Mouse (Mus musculus) gastrocnemius, postnatal 4 days (tissue): ENCODE measurements around the gene Cbx3. TPM values are rescaled to one million over a fixed set of nuclear protein-coding genes. Genes with fewer than 3 reads are reported as not detected.

ENCODE experiments used
- DNase-seq, 2 experiments: peaks; one replicate each; pipeline ENCODE4 v3.0.0; 2021 to 2022; ENCODE audit warnings: low spot score in 2 of 2, mixed read lengths in 2 of 2
- long read RNA-seq, 2 experiments: library from polyadenylated mRNA; stranded (forward); transcript quantifications; one replicate each; pipeline ENCODE4 v2.0.0; 2021
- total RNA-seq, 2 experiments: library from RNA; stranded (reverse); gene quantifications; 2 replicates each; pipeline ENCODE4 v1.2.3; 2021

Gene Cbx3
- total RNA-seq: 100 to 1,000 TPM; 119 to 130 TPM
- long read RNA-seq, experiment 1, transcript Cbx3-201 (6 exons, 1,889 nt): major isoform, 145 of 156 reads
- long read RNA-seq, experiment 1, partial matches to known transcripts: 3 of 156 reads
- long read RNA-seq, experiment 1, other reads (novel, unspliced or antisense): 7 of 156 reads
- long read RNA-seq, experiment 2, transcript Cbx3-201 (6 exons, 1,889 nt): major isoform, 123 of 134 reads
- long read RNA-seq, experiment 2, partial matches to known transcripts: 3 of 134 reads
- long read RNA-seq, experiment 2, other reads (novel, unspliced or antisense): 5 of 134 reads

DNA sequence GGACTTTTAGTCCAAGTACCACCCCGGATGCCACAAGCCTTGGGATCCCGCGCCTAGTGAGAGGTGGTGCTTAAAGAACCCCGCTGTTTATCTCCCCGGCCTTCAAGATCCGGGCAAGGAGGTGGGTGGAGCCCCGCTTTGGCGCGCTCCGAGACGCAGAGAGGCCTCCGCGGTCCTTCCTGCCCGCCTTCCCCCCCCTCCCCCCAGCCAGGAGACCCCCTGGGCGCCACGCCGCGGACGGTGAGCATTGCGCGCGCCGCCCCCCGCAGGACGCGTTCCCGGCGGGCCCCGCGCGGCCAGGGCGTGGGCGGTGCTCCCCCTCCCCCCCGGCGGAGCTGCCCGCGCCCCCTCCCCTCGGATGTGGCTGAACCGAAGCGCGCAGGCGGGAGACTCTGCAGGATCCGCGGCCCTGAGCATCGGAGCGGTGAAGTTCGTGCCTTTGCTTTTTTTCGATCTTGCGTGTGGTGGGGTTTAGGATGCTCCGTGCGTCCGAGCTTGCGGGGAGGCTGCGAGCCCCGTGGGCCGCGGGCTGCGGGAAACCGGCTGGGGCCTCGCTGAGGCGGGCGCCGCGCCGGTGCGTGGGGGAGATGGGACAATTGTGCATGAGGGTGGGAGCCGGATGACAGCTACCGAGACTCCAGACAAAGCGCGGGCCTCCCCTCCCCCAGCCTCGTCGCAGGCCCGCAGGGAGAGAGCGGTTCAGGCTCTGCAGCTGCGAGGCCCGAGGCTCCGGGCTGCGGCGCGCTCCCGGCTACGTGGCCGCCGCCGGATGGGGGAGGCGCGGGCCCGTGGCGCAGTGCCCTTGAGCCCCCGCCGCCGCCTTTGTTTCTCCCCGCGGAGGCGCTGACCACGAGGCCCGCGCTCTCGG is at the start of gene Cbx3:
Gene Cbx3, plus strand, starts transcription at position 50 of the 868 bp plus-strand sequence.
- peak; percentile 85 to 89 for DNase-seq

DNA sequence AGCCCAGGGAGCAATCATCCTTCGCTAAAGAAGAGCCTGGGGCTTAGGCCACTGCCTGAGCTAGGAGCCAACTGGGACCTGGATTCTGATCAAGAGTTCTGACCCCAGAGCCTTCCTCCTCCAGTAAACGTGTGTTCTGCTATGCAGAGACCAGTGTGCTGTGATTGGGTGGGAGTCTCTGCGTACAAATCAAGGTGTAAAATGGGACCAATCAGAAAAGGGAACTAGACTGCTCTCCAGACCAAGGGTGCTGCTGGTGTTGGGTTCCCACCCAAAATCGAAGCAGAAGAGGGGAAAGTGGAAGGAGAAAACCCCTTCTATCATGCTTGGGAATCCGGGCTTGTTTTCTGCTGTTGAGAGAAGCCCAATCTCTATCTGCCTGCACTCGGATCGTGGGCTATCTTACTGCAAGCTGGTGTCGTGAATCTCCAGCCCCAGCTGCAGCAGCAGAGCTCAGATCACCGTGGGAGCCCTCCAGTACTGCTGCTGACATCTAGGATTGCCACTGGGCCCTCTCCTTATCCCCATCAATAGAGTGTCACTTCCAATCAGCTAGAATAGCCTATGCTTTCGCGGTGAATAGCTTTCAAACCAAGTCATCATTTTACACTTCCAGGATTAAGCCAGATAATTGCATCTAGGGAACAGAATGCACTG is 46.6 kb upstream of the Cbx3 start:
- DNase-seq: no peak

DNA sequence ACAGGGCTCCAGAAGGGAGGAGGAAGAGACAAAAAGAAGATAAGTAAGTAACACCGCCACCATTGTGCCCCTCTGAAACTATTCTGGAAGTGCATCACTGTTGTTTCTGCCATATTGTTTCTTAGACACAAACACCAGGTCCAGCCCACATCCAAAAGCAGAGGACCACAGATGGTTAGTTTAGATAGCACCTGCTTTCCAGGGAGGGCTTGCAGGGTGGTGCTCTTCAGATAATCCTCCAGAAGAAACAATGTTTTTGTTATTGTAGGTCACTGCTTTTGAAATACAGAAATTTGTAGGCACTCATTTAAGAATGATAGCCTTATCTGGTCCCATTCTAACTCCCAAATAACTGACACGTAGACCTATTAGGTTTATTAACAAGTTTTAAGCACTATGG is 45.6 kb upstream of the Cbx3 start:
- no peak for DNase-seq

DNA sequence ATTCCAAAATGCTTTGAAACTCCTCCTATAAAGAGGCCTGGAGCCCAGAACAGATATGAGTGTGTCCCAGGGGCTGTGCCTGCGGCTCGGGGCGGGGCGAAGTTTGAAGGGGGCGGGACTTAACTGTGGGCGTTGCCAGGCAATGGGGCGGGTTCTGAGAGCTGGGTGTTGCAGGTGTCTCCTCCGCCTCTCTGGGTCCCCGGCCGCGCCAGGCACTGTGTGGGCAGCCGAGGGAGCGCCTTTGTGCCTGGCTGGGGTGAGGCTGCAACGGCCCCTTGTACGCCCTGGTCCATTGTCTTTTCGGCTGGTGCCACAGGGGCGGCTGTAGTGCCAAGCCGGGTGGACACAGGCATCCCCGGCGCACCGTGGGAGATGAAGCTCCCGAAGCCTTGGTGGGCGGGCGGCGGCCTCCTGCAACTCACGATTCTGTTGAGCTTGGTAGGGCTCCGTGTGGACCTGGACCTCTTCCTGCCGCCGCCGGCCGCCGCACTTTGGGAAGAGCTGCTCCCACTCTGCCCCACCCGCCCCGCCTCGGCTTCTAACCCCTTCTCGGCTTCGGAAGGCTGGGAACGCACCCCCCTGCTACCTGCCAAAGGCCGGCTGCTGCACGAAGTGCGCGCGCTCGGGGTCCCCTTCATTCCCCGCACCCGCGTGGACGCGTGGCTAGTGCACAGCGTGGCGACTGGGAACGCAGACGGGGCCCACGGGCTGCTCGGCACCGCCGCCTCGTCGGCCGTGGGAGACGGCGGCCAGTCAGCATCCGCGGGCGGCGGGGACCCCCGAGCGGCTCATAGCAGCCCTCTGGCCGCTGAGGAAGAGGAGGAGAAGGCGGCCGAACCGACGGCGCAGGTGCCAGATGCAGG is 37.4 kb upstream of the Cbx3 start, which contains the start of gene Nfe2l3:
Gene Nfe2l3, plus strand, starts transcription at position 136 of the 863 bp plus-strand sequence.
- DNase-seq: peak; percentile 21 to 28

DNA sequence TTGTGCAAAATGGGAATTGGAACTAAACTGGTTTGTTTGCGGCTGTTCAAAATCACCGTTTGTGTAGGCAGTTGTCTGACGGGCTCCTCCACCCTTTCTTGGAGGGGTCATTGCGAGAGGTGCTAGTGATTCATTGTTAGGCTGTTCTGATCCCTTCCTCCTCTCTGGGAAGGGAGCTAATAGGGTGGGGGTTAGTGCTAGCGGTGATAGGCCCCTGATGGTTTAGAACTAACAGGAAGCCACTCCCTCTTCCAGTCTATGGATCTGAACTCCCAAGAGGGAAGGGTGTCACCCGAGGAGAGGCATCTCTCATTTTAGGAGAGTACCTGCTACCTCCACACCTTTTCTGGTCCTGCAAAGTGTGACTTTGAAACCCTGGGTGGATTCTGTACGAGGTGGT is 35.9 kb upstream of the Cbx3 start:
- no peak for DNase-seq

DNA sequence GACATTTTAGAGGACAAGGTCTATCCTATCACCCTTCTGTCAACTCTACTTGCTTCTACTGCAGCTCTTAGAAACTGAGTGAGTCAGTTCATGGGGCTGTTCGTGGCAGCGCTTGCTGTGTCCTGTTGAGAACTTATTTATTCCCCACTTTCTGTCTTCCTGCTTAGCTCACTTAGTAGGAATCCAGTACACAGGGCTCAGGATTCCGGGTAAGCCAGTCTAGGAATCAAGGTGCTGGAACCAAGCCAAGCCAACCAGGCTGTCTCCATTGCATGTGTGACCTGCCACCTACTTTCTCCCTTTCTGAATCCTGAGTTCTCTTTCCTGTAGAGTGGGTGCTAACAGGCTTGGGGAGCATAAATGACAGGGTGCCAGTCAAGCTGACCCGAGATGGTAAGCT is 32.5 kb upstream of the Cbx3 start:
- no peak for DNase-seq

DNA sequence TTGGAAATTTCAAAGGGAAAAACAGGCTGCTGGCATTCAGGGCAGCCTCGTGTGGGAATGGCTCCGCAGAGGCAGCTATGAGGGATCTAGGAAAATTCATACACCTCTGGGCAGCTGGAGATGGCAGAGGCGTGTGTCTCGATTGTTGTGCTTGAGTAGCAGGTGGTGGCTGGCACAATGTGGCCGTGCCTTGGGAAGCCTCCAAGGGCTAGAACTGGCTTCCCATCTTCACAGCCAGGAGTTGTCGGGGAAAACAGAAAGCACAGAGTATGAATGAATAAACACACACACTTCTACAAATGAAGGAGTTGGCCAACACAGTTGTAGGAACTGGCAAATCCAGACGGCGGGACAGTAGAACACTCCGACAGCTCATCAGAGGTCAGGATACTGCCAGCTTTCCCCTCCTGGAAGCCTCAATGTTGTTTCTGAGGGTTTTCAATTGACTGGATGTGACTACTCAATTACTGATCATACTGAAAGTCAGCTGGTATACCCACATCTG is 31.3 kb upstream of the Cbx3 start:
- no peak for DNase-seq

DNA sequence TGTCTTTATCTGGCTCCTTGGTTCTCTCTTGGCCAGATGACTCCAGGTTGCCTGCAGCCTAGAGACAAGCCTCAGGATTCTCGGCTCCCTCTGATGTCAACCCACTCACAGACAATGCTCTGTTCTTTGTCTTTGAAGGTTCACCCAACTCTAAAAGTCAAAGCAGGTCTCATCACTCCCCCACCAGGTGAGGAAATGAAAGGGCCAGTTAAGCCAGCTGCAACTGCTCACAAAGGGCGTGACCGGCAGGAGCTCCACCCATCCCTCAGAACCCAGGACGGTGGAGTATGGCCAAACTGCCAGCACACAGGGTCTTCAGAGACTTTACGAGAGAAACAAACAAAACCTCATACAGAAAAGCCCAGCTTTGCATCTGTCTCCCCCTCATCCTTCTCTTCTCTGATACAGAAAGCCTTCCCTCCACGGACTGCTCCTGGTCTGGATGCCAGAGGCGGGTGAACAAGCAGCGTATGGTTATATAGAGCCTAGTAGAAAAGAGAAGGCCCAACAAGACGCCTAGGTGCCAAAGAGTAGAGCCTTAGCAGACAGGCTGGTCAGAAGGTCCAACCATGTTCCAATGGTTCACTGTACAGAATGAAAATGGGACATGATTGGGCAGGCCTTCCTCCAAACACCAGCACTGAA is 27.8 kb upstream of the Cbx3 start:
- no peak for DNase-seq

DNA sequence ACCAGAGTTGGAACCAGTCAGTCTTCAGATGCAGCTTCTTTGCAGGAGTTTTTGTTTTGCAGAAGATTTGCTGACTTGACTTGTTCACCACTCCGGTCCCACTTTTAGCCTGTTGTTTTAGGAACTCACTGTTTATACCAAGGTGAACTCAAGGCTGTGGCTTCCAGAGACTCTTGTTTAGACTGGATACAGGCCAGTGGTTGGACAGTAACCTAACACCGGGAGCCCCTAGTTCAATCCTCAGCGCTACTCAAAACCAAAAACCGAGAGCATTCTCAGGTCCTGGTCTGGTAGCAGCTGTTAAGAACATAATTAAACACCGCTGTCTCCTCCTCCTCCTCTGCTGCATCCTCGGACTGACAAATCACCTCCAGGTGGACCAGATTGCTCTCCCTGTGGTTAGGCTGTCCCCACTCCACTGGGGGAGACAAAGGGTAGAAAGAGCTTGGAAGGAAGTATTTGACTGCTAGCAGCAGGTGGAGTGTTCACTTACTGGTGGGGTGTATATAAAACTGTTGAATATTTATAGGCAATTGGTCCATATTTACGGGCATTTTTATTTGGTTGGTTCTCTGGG is 17.1 kb upstream of the Cbx3 start:
- no peak for DNase-seq

DNA sequence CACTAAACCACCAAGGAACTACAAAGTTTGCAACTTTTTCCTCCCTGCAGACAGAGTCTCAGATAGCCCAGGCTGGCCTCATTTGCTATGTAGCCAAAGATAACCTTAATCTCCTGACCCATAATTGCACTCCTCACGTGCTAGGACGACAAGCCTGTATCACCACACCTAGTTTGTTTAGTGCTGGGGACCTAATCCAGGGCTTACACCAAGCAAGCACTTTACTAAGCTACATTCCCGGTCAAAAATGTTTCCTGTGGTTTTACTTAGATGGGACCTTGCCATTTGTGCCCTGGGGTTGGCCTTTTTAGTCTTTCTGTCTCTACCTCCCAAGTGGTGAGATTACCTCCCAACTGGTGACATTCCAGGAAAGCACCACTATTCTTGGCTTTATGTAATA is 15.2 kb upstream of the Cbx3 start:
- DNase-seq: no peak

DNA sequence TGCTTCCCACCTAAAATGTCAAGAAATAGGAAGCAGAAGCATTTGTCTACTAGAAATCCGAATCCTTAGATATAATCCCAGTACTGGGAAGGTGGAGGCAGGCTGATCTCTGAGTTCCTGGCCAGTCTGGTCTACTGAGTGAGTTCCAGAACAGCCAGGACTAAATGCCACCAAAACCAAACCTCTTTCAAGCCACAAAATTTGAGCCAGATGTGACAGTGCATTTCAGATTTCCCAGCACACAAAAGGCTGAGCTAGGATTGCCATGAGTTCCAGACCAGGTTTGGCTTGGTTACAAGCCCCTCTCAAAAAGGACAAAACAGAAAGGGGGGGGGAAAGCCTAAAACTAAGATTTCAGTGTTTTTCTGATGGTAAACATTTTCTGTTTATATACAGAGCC is 14.0 kb upstream of the Cbx3 start:
- no peak for DNase-seq

DNA sequence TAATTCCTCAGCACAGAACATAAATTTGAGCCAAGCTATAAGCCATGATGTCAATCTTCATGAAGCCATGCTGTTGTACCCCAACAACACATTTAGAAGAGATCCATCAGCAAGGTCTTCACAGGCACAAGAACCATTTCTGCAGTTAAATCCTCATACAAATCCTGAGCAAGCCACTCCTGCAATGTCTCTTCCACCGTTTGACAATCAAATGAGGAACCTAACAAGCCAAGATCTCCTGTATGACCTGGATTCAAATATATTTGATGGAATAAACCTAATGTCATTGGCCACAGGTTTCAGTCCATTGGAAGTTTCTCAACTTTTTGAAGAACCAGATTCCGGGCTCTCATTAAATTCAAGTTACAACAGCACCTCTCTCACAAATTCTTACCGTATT is 12.9 kb upstream of the Cbx3 start:
- DNase-seq: no peak

DNA sequence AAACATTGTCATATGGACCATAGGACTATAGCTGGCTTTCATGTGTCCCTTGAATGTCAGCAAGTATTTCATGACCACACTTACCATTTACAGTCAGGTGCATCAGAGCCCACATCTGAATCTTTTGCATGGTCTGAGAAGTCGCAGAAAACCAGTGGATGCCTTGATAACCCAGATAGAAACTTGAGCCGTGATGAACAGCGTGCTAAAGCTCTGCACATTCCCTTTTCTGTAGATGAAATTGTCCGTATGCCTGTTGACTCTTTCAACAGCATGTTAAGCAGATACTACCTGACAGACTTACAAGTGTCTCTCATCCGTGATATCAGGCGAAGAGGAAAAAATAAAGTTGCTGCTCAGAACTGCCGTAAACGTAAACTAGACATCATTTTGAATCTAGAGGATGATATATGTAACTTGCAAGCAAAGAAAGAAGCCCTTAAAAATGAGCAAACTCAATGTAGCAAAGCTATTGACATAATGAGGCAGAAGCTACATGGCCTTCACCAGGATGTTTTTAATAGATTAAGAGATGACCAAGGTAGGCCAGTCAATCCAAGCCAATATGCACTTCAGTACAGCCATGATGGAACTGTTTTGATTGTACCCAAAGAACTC is 12.3 kb upstream of the Cbx3 start:
- DNase-seq: no peak

DNA sequence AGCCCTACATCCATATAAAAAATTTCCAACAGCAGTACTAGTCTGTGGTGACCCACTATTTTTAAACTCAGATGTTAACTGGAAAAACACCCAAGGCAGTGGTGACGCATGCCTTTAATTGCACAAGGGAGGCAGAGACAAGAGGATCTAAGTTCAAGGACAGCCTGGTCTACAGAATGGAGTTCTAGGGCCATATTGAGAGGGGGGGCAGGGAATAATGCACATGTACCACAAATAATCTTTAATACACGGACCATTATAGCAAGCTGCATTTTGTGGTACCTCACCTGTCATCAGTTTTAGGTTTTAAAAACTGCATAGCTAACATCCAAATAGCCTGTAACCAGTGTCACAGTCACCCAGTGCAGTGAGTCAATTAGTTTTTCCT is 11.2 kb upstream of the Cbx3 start:
- DNase-seq: no peak

DNA sequence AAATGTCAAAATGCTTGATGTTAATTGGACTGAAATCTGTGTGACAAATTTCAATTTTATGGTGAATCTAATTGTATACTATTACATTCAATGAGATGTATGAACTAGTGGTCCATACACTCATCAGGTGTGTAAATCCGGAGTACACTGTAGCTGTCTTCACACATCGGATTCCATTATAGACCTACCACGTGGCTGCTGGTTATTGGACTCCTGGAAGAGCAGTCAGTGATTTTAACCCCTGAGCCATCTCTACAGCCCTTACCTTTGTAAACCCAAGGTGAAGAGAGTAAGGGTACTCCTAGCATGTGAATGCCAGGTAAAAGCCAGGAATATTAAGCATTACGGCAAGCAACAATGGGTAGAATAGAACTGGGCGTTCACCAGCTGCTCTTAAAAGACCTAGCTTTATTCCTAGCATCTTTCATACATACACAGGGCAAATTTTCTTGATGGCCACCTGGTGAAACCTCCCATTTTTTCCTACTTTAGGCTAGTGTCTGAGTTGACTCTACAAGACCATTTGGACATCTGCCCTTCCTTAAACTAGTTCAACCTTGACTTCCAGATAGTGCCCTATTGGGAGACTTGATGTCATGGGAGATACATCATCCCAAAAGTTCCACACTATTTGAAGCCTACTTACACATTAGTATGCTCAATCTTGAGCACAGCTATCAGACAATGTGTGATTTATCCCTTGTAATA is 10.7 kb upstream of the Cbx3 start:
- no peak for DNase-seq

DNA sequence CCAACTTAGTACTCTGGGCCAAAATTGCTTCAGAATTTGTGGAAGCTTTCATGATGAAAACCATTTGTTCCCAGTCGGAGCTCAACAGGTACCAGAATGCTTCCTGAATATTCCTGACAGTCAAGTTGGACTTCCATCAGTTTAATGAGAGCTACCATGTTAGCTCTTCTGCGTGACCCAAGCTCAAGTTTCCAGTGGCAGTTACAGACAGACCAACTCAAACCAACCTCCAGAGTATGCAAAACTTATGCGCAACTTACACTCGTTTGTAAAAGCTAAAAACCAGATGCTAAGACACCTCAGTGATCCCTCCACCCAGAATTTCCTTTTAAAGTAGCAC is 10.2 kb upstream of the Cbx3 start:
- no peak for DNase-seq

DNA sequence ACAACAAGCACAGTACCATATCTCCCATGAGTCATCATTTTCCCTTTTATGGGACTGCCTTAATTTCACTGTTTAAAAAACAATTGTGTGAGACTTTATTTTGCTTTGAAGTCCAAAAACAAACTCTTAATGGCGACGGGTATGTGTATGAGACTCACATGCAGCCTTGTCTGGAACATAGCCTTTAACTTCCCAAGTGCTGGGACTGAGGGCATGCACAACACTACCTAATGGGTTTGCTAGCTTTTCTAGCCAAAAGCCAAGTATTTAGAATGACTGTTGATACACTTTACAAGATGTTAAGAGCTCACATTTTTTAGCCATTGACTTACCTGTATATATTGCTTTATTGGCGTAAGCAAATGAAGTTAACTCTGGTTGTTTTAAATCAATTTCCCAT is 9.8 kb upstream of the Cbx3 start:
- DNase-seq: no peak

DNA sequence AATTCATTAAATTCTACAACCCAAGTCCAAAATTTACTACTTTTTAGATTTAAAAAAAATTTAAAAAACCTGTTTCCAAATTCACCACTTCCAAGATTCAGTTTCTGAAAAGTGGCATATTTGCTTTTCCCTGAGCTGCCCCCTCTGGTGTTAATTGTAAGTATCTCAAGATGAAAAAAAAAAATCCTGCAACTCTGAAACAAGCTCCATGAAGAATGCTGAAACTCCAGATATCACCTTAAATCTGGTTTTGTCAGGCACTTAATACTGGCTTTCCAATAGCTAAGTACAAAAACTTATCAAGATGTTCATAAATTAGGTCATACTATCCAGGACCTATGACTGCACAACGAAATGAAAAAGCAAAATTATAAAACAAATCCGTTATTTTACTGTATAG is 2.5 kb upstream of the Cbx3 start:
- DNase-seq: no peak
